Mouse (Mus musculus): ENCODE data around the gene Cldn2.
"Not testable (repeated sequence)": the region's sequence is repeated elsewhere in the genome, so short reads cannot be mapped to it uniquely, and the experiment has no call there.

Cldn2 gene

DNA sequence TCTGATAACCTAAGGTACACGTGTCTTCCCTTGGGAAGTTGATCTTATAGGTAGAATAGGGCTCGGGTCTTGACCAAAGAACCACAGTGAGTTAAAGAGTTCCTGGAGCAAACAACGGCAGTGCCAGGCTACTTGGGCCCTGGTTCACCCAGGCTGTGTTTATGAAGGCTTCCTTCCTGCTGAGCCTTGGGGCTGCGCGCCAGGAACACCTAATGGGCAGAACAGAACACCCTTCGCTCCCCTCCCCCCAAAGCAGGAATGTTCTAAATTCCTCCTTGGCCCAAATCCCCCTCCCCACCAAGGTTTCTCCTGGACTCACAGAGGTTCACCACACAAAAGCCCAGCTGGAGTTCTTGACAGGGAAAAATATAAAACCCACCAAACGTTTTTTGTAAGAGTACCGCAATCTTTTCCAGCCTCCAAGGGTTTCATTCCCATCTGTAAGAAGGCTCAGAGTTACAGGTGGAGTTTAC is at the start of gene Cldn2:
Gene Cldn2 (plus strand): TSS at position 423 of the 473 bp plus-strand sequence.
- in situ Hi-C loops (cut with MboI, MseI) = no loop called here

DNA sequence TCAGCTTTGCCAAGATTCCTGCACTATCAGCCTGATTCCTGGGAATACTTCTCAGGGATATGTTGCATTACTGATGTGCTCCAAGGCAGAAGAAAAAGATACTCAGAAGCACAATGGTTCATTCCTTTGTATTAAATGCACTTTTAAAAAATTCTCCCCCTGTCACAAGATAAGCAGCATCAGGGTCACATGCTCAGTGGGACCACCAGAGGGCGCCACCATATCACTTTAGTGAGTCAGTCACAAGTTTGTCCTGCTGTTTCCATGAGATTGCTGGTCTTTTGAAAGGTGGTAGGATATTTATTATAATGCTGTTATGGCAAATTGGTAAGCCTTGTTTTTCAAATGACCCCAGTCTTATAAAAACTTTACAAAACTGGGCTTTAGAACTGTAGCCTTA is 48.8 kb upstream of the Cldn2 start:
- in situ Hi-C loops (cut with MboI, MseI) = no loop called here

DNA sequence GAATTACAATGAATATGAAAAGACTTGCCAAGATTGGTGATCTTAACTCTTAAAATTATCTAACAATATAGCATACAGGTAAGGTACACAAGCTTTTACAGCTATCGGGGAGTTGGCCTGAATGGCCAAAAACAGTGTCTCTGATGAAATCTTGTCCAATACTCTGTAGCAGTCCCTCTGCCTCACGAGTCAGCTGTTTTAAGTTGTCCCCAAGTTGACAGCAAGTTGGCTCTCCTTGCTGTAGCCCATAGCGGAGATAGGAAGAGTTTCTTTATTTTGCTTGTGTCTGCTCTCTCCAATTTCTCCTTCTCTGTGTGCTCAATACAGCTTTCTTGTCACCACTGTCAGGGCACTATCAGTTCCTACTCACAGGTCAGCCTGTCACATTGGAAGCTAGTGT is 42.0 kb upstream of the Cldn2 start:
- in situ Hi-C loops (cut with MboI, MseI) = not testable (repeated sequence)

DNA sequence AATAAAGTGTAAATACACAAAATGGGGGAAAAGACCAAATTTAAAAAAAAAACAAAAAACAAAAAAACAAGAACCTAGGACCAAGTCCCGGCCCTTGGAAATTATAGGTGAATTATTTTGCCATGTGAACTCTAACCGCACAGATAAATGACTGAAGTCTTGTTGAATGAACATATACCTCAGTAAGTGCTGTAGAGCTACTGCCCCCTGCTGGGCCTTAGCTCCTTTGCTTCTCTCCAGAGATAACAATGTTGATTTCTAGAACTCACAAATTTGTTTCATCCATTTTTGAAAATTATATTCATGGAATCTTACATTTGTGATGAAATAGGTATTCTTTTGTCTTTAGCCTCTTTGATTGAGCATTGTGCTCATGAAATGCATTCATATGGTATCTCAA is 38.1 kb upstream of the Cldn2 start:
- in situ Hi-C loops (cut with MboI, MseI) = loop anchor here in 1 of 2 experiments (10.0 kb wide), 1 partner anchor 348 kb away; no protein-coding TSS in a partner anchor

DNA sequence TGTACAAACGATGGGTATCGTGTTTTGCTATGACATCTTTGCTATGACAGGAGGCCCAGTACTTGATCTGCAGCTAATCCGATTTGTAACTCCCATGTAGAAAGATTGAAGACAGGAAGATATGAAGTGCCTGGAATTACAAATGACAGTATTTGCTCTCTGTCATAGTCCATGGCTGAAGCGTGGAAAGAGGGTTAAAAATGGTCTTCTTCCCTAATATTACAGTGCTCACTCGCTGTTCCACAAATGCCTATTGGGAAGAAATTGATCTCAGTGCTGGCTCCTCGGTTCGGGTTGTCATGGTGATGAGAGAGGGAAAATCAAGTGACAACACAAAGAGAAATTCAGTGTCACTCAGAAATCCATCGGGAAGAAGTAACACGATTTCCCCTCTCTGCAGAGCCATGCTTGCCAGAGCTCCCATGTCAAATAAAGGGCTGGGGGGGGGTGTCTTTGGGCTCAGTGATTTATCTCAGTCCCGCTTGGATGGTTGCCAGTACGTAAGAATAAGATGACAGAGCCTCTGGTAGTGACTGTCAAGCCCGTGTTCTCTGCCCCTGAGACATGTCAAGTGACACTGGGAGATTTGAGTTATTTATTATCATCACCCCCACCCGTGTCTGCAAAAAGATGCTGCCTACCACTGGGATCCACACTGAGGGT is 30.5 kb upstream of the Cldn2 start:
- in situ Hi-C loops (cut with MboI, MseI) = loop anchor here in 1 of 2 experiments (10.0 kb wide), 1 partner anchor 355 kb away; no protein-coding TSS in a partner anchor

DNA sequence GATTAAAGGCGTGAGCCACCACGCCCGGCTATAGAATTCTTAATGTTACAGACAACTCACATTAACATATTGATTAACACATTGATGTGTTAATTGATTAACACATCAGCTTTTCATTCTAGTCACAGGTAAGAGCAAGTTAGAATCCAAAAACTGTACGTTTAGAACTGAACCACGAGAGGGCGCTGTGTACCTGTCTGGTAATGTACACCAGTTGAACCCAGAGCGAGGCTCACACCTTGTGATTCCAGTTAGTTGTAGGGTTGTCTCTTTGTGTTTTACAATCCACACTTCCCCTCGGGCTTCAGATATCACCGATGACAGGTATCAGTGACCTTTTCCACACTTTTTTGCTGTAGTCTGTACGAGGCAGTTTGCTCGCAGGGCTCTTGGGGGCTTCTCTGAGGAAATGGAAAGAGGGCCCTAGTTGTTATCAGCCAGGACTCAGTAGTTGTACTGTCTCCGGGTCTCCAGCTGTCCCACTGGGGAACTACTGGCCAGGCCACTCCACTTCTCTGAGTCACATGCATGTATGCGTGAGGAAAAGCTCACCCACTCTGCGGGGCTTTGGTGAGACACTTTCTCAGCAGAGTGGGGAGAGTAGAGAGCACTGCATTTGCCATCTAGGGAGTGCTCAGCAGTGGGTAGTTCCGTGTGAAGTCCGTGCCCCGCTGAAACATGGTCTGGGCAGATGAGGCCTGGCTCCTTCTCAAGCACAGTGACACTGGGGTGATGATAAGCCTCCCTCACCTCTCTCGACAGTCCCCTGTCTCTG is 26.1 kb upstream of the Cldn2 start:
- in situ Hi-C loops (cut with MboI, MseI) = loop anchor here (5.0 kb wide), 2 partner anchors 48 to 63 kb away; no protein-coding TSS in a partner anchor

DNA sequence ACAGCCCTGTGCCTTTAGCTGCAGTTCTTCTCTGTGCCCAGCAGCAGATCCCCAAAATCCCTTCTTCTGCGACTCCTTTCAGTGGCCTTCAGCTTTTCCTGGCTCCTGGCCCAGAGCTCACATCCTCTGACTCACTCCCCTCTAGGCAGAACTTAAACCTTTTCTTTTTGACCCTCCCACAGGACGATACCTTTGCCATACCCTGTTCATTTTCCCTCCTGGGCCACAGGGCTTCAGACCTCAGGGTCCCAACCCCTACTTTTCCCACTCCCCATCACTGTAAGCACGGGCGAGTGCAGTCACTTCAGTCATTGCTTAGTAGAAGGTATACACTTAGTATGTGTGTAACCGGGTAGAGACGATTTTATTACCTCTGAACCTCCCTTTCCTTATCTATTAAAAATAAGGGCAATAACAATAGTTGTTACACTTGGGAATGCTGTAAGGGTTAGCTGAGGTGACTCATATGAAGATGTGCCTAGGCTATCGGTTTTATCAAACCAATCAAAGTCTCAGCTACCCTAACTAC is 25.5 kb upstream of the Cldn2 start:
- in situ Hi-C loops (cut with MboI, MseI) = loop anchor here (5.0 kb wide), 2 partner anchors 47 to 62 kb away; no protein-coding TSS in a partner anchor

DNA sequence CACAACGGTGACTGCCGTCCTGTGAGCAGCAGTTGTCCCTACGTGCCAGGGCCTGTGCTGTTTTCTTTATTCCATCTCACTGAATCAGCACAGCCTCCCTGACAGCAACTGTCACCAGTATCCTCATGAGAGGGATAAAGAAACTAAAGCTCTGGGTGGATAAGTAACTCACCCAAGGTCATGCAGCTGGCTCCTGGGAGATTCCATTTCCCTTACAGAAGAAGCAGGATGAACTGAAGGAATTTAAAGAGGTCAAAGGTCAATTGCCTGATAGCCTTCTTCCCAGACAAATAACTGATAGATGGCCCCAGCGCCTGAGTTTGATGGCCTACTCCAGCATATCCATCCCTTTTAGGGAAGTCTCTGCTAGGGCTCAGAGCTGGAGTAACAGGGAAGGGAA is 23.3 kb upstream of the Cldn2 start:
- in situ Hi-C loops (cut with MboI, MseI) = loop anchor here (5.0 kb wide), 2 partner anchors 45 to 60 kb away; no protein-coding TSS in a partner anchor

DNA sequence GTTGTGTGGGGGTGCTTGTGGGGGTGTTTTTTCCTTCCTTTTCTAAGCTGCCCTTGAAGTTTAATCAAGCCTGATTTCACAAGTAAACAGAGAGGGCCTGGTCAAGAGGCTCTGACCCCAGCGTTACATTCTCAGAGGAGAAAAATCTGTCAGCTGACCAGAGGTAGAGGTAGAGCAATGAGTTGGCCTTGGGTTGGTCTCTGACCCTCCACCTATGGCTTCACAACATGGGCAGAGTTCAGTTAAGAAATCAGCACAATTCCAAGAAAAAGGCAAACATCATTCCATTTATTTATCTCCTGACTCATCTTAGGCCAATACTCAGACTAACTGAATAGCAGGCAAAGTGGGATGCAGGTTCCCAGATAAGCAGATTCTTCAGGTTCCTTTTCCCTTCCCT is 21.7 kb upstream of the Cldn2 start:
- in situ Hi-C loops (cut with MboI, MseI) = loop anchor here (5.0 kb wide), 2 partner anchors 43 to 58 kb away; no protein-coding TSS in a partner anchor

DNA sequence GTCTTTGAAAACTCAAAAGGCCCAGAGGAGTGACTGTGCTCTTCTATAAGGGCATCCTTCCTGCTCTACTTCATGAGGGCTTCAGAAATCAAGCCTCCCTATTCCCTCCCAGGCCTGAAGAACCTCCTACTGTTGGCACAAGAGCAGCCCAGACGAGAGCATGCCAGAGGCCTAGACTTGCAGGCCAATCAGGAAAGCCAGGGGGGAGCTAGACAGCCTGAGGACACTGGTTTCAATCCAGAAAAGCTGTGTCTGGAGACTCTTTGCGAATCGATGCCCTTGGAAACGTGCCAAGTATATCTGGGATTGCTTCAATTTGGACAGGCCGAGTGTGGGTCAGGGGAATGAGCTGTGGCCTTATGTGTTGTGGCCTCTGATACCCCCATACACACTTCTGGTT is 21.2 kb upstream of the Cldn2 start:
- in situ Hi-C loops (cut with MboI, MseI) = loop anchor here (5.0 kb wide), 2 partner anchors 43 to 58 kb away; no protein-coding TSS in a partner anchor

DNA sequence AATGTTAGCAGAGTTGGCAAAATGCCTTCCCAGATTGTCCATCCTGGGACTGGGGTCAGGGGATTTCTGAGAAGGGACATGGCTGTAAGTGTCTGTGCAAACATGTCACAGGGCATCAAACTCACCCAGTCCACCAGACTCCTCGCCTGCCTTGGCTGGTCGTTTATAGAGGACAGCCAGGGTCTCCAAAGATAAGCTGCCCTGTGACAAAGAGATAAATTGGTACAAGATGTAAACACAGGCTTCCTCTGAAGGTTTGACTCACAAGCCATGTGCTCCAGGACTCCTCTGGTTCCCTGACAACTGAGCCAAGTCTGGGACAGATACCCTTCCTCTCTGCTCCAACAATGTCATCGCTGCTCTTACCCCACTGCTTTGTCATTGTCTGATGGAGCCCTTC is 19.6 kb upstream of the Cldn2 start:
- in situ Hi-C loops (cut with MboI, MseI) = no loop called here

DNA sequence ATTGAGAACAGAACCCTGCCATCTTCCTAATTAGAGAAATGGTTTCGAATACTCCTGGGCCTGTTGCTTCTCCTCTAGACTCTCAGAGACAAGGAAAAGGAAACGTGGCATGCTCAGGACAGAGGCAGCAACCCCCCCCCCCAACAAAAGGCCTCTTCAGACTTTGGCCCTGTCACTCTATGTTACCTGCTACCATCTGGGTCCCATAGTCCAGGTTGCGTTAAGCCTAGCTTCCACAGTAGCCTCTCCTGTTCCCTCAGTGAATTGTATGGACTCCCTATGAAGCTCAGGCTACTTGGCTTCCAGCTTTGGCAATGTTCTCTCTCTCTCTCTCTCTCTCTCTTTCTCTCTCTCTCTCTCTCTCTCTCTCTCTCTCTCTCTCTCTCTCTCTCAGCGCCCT is 19.1 kb upstream of the Cldn2 start:
- in situ Hi-C loops (cut with MboI, MseI) = no loop called here

DNA sequence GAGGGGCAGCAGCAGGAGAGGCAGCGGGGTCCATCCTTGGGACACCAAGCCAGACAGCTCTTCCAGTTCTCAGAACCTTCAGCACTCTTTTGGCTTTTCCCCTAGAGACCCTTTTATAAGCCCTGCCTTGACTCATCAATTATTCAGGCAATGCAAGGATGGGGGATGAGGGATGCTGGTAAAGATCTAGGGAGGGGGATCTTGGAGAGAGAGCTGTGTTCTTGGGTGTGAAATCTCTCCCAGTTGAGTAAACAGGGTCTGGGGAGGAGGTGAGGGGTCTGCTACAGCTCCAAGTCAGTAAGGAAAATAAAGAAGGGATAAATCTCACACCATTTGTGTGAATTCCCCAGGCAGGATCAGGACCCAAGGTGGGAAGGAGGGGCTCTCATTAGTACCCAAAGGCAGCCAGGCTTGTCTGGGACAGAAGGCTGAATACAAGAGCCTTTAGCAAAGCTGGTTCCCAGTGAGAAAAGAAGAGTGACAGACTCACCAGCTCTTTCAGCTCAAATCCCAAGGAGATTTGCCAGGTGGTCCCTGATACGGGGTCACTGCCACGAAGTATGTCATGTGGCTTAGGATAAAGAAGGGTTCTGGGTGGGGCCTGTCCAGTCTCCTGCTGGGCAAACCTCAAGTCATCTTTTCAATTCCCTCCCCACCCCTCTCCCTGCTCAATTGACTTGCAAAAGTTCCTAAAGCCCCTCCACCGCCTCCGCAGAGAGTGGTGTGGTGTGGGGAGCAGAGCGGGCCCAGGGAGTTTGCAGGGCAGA is 18.2 kb upstream of the Cldn2 start, which contains the start of gene Ripply1:
Gene Ripply1 (minus strand): TSS at position 76 of the 767 bp plus-strand sequence.
- in situ Hi-C loops (cut with MboI, MseI) = no loop called here

DNA sequence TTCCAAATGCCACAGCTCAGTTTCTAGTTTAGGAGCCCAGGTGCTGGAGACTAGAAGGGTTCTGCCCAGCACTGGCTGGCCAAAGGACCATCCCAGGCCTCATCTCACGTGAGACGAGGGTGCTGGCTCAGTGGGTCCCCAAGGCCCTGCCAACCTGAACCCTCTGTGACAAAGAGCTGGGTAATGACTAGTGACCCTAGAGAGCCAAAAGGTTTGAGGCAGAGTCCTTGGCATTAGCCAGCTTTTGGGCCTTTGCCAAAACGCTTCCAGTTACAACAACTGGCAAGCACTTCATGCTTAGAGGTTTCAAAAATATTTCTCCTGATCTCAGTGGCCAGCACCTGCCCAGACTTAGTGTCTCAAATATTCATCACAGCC is 17.6 kb upstream of the Cldn2 start:
- in situ Hi-C loops (cut with MboI, MseI) = no loop called here

DNA sequence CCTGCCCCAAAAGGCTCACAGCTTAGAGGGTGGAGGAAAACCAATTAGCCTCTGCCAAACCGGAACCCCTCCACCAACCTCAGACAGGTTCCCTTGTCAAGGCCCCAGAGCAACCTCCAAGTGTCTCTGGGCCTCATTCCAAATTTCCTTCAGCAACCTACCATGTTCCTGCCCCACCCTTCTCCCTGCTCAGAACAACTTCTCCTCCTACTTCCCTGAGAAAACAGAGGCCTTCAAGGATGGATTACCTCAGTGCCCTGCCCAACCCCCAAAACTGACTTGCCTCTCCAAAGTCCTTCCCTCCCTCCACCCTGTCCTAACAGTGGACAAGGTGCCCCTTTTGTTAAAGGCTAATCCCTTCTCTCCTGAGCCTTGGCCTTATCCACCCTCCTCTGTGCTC is 14.9 kb upstream of the Cldn2 start:
- in situ Hi-C loops (cut with MboI, MseI) = no loop called here

DNA sequence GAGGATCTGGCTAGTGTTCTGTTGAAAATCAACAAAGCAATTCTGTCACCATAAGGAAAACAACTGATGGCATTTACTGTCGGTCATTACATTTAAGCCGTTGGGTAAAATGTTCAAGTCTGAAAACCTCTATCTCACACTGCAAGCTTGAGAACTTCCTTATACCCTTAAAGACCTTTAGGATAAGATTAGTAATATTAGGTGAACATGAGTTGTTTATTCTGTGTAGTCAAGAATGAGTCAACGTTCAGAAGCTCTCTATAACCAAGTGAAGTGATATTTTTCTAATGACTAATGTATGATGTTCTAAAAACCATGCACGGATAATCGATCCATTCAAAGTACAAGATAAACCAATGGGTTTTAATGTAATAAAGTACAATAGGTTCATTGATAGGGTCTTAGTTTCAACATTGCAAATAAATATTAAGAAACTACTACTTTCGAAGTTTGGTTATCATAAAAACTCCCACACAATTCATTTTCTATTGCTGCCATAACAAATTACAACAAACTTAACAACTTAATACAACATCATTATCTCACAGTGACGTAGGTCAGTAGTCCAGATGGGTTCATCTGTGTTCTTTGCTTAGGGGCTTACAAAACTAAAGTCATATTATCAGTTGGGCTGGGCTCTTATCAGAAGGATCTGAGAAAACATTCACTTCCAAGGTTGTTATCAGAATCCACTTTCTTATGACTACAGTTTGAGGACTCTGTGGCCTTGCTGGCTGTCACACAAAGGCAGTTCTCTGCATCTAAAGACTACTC is 6.4 kb upstream of the Cldn2 start:
- in situ Hi-C loops (cut with MboI, MseI) = no loop called here

DNA sequence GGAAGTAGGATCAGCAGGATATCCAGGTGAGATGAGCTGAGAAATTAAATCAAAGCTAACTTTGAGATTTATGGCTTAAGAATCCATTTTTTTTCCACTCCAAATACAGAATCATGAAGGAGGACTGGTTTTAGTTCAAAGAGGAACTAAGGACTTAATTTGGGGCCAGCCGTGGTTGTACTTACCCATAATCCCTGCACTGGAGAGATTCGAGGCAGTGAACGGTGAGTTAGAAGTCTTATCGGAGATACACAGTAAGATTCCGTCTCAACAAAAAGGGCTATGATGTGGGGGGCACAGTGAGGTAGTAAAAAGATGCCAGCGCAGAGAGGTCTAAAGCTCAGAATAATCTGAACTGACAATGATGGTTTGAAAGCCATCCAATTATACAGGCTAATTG is 4.6 kb upstream of the Cldn2 start:
- in situ Hi-C loops (cut with MboI, MseI) = no loop called here

DNA sequence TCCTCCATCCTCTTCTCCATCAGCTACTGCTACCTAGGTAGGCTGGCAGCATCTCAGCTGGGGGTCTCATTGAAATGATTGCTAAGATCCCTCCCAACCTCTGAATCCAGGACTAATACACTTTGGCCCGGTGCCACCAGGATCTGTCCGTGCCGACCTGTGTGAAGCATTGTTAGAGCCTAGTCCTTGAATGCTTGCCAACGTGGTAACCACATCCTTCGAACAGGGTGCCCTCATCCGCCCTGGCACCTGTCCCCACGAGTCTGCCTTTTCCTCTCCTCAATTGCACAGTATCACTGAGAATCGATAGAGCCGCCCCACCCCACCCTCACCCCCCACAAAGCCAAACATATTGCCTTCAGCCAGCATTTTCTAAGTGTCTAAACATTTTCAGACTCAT is 2.8 kb upstream of the Cldn2 start:
- in situ Hi-C loops (cut with MboI, MseI) = no loop called here

DNA sequence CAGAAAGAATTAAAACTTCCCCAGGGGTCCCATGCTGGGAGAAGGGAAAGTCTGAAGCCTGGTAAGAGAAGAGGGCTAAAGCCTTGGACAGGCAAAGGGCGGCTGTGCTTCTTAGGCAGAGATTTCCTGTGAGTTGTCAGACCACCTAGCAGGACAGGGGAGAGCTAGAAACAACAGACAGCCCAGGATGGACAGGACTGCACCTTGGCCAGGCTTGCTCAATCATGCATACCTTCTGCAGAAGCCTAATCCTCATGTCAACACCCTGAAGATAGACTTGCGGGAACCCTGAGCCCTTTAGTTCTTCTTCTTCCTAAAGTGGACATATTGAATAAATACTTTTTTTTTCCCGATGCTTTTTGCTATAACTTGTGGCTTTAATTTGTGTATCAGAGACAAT is 675 bp upstream of the Cldn2 start:
- in situ Hi-C loops (cut with MboI, MseI) = no loop called here

DNA sequence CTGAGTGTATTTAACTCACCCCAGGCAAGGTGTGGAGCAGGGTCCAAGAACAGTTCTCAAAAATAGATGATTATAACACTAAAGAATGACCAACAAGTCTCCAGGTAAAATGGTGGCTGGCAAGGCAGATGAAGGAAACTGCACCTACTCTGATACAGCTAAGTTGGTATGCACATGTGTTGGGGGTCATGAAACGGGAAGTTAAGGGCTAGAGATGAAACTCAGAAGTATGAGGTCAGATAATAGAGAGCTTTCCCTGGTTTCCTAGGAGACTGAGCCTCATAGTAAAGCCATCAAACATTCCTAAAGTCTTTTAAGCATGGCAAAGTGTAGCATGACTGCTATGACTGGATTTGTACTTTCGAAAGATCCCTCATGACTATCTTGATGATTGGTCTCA is 2.4 kb downstream of the Cldn2 start:
- in situ Hi-C loops (cut with MboI, MseI) = no loop called here

DNA sequence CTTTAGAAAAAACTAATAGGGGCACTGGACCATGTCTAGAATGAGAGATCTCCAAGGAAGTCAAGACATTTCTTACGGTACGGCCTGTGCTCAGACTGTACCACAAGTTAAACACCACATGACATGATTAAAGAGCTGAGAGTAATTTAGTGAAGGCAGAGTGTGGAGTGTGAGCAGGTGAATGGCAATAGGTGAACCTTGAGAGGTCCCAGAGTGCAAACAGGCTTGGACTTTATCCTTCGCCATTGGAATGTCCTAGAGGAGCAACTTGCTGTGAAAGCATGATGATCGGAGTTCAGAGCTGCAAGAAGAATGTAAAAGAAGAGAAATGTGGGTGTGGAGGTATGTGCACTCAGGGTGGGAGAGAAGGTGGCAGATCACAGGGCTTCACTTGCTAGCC is 5.3 kb downstream of the Cldn2 start:
- in situ Hi-C loops (cut with MboI, MseI) = no loop called here

Data from T-helper 17 cell (primary cell).